8 mouse cellular contexts compared by ENCODE assay signal in the genomic region with DNA sequence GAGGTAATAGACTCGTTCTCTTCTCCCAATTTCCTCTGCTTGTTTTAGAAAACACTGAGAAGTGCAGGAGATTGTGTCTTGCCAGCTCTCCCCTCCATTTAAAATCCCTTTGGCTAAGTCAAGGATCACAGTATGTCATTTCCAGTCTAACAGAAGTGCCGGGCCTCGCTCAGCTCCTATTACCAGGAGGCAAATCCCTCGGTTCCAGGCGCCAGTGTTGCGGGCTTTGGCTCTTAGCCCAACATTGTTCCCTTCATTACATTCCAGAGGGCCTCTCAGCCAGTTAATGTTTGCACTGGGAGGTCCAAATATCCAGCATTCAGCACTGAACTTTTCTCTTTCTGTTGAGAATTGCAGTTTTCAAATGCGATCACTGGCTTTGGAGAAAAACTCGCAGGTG.
DNase-seq lines count a peak whose midpoint lies in the region; ATAC-seq and TF ChIP-seq lines count a peak whose summit lies in the region.

No protein-coding gene starts in this region.

- H3K9ac ChIP-seq in intestine, embryonic 15.5 days = no peak overlapping the region
- no peak overlapping the region for H3K9ac ChIP-seq in limb, embryonic 13.5 days
- no peak overlapping the region for H3K9ac ChIP-seq in neural tube, embryonic 14.5 days (replicated peaks; ENCODE audit: low read depth, low read length)

- H3K36me3 ChIP-seq in intestine, embryonic 15.5 days = no peaks in the 10 kb centered on the region
- H3K36me3 ChIP-seq in limb, embryonic 13.5 days = no peaks in the 10 kb centered on the region
- H3K36me3 ChIP-seq in neural tube, embryonic 14.5 days (ENCODE audit: control insufficient read depth, insufficient read depth, low read length) = no peaks in the 10 kb centered on the region
- H3K36me3 ChIP-seq in thymus, adult 2 months (ENCODE audit: control insufficient read depth, insufficient read depth, low read length) = no peaks in the 10 kb centered on the region

- TF ChIP-seq POLR2A in thymus, adult 2 months (IDR thresholded peaks at IDR 0.05; ENCODE audit: control insufficient read depth, extremely low read depth, insufficient read depth, low read length, poor library complexity) = no peak

- H3K4me2 ChIP-seq in intestine, embryonic 15.5 days (replicated peaks) = 0 out of 2 replicates have a peak overlapping the region, but pooled peaks have one; percentile 20
- peak overlapping the region; percentile 54 for H3K4me2 ChIP-seq in limb, embryonic 13.5 days (replicated peaks)
- no peak overlapping the region for H3K4me2 ChIP-seq in neural tube, embryonic 14.5 days (ENCODE audit: low read depth, low read length)

- H3K9me3 ChIP-seq in intestine, embryonic 15.5 days = no peaks in the 10 kb centered on the region
- no peaks in the 10 kb centered on the region for H3K9me3 ChIP-seq in limb, embryonic 13.5 days
- H3K9me3 ChIP-seq in neural tube, embryonic 14.5 days (ENCODE audit: control insufficient read depth, low read length) = no peaks in the 10 kb centered on the region

- no peak overlapping the region for H3K4me3 ChIP-seq in intestine, embryonic 15.5 days (replicated peaks)
- 0 out of 2 replicates have a peak overlapping the region, but pooled peaks have one; percentile 2 for H3K4me3 ChIP-seq in limb, embryonic 13.5 days
- no peak overlapping the region for H3K4me3 ChIP-seq in neural tube, embryonic 14.5 days (ENCODE audit: low read depth, low read length)
- no peak overlapping the region for H3K4me3 ChIP-seq in thymus, adult 2 months (ENCODE audit: control insufficient read depth, insufficient read depth, low read length)

- peak; percentile 3 for DNase-seq in NIH3T3 (ENCODE audit: low read depth)
- DNase-seq in brain, embryonic 18.5 days (ENCODE audit: low read depth, low spot score) = peak; percentile 18
- DNase-seq in heart, adult 11 months = peak; percentile 94
- no peak for DNase-seq in thymus, adult 2 months

- H3K27ac ChIP-seq in intestine, embryonic 15.5 days = peak overlapping the region; percentile 13; the same call in 1 of the 2 replicates
- peak overlapping the region; percentile 95 for H3K27ac ChIP-seq in limb, embryonic 13.5 days
- H3K27ac ChIP-seq in neural tube, embryonic 14.5 days (ENCODE audit: low read depth, low read length) = peak overlapping the region; percentile 45; the same call in 1 of the 2 replicates
- H3K27ac ChIP-seq in thymus, adult 2 months (ENCODE audit: control insufficient read depth, insufficient read depth, low read length) = no peak overlapping the region

- WGBS in intestine, embryonic 15.5 days = 7% methylated on average over 8 of the region's 8 CpGs
- 3% methylated on average over 8 of the region's 8 CpGs for WGBS in limb, embryonic 13.5 days
- 6% methylated on average over 8 of the region's 8 CpGs for whole genome bisulfite sequencing in neural tube, embryonic 14.5 days
- 66% methylated on average over 8 of the region's 8 CpGs for WGBS in thymus, adult 2 months

- no peak for TF ChIP-seq CTCF in thymus, adult 2 months (IDR thresholded peaks at IDR 0.05; ENCODE audit: borderline replicate concordance, control insufficient read depth, extremely low read depth, insufficient read depth, low read length, poor library complexity)

- peaks cover 20% of the 10 kb centered on the region; the same call in 1 of the 2 replicates for H3K4me1 ChIP-seq in intestine, embryonic 15.5 days (replicated peaks)
- H3K4me1 ChIP-seq in limb, embryonic 13.5 days = peaks cover 43% of the 10 kb centered on the region
- peaks cover 20% of the 10 kb centered on the region for H3K4me1 ChIP-seq in neural tube, embryonic 14.5 days (ENCODE audit: control insufficient read depth, insufficient read depth, low read length)
- H3K4me1 ChIP-seq in thymus, adult 2 months (replicated peaks; ENCODE audit: control insufficient read depth, insufficient read depth, low read length) = no peaks in the 10 kb centered on the region

- no peaks in the 10 kb centered on the region for H3K27me3 ChIP-seq in intestine, embryonic 15.5 days (replicated peaks)
- H3K27me3 ChIP-seq in limb, embryonic 13.5 days = peaks cover 4% of the 10 kb centered on the region; the same call in 1 of the 2 replicates
- no peaks in the 10 kb centered on the region for H3K27me3 ChIP-seq in neural tube, embryonic 14.5 days (ENCODE audit: control insufficient read depth, insufficient read depth, low read length)
- no peaks in the 10 kb centered on the region for H3K27me3 ChIP-seq in thymus, adult 2 months (ENCODE audit: control insufficient read depth, insufficient read depth, low read length)

- peak; percentile 78; the same call in 1 of the 2 replicates for ATAC-seq in intestine, embryonic 15.5 days
- peak; percentile 86 for ATAC-seq in limb, embryonic 13.5 days (ENCODE audit: low FRiP score, low read depth)
- no peak for ATAC-seq in neural tube, embryonic 14.5 days (ENCODE audit: low read depth)
- ATAC-seq in monocyte, adult 5-6 weeks (replicated peaks; ENCODE audit: insufficient number of reproducible peaks, low FRiP score, low TSS enrichment, poor library complexity, severe bottlenecking) = no peak

Comparison
In these comparisons a context has a peak if more than half of its experiments do, and no peak if none do; other contexts are left out.
1. ATAC-seq: peak in intestine, embryonic 15.5 days (single experiment) and limb, embryonic 13.5 days (single experiment); none in neural tube, embryonic 14.5 days (single experiment) and monocyte, adult 5-6 weeks (single experiment).